Mouse (Mus musculus) hindbrain, embryonic 14.5 days (tissue): ENCODE results near the gene Sema3e. TPM values are rescaled to one million over a fixed set of nuclear protein-coding genes. Genes with fewer than 3 reads are reported as not detected.

Source experiments
- ATAC-seq: fragments of 200-750 bp; cut with Nextera tagmentation; 2 replicates; pipeline ENCODE4 v1.8.0; 2017; ENCODE audit warnings: moderate number of reproducible peaks, mild to moderate bottlenecking, moderate TSS enrichment, moderate library complexity; ENCODE audit not compliant: low FRiP score
- DNase-seq: peaks from one replicate; pipeline ENCODE4 v3.0.0-alpha.2; 2015; ENCODE audit warnings: low spot score
- H3K27ac ChIP-seq: fragments of 300-500 bp; sonication (generic); 2 replicates; pipeline ENCODE4 v1.5.1; 2014; ENCODE audit warnings: mild to moderate bottlenecking, moderate library complexity
- H3K27me3 ChIP-seq: fragments of 300-500 bp; sonication (generic); 2 replicates; pipeline ENCODE4 v1.6.1; 2014; ENCODE audit warnings: mild to moderate bottlenecking, low read length, mixed read lengths; ENCODE audit not compliant: control insufficient read depth, insufficient read depth
- H3K36me3 ChIP-seq: fragments of 300-500 bp; sonication (generic); replicated peaks from 2 replicates; pipeline ENCODE4 v1.6.1; 2014; ENCODE audit not compliant: control insufficient read depth, insufficient read depth
- H3K4me1 ChIP-seq: fragments of 300-500 bp; sonication (generic); replicated peaks from 2 replicates; pipeline ENCODE4 v1.6.1; 2014; ENCODE audit warnings: antibody characterized with exemption, low read length, mixed read lengths; ENCODE audit not compliant: control insufficient read depth, insufficient read depth
- H3K4me2 ChIP-seq: fragments of 300-500 bp; sonication (generic); replicated peaks from 2 replicates; pipeline ENCODE4 v1.6.1; 2014; ENCODE audit warnings: mild to moderate bottlenecking, moderate library complexity
- H3K4me3 ChIP-seq: fragments of 300-500 bp; sonication (generic); replicated peaks from 2 replicates; pipeline ENCODE4 v1.5.1; 2014; ENCODE audit warnings: mild to moderate bottlenecking, low read length
- H3K9ac ChIP-seq: fragments of 300-500 bp; sonication (generic); 2 replicates; pipeline ENCODE4 v1.6.1; 2014
- H3K9me3 ChIP-seq: fragments of 300-500 bp; sonication (generic); 2 replicates; pipeline ENCODE4 v1.6.1; 2016; ENCODE audit warnings: low read length; ENCODE audit not compliant: control insufficient read depth
- WGBS: fragments of 180-500 bp; shearing (Covaris S2); extraction: QIAGEN DNeasy Blood & Tissue Kit; methylation state at CpG from one replicate; pipeline ENCODE4 v1.1.7; 2014; 5-methylcytosine and 5-hydroxymethylcytosine counted together
- polyA plus RNA-seq: library from polyadenylated mRNA; unstranded; fragments of >200 nt; fragmentation: Nextera tagmentation; extraction: Ambion mirVana; gene quantifications from 2 replicates; pipeline ENCODE4 v1.2.1, GENCODE M21; 2014

Sema3e gene
- polyA plus RNA-seq, 1 experiment from 2014 or later = 5.5 TPM

GRCm38 (mm10) chr5:14107365-14107764, 82.3 kb downstream of the Sema3e start:
- ATAC-seq = no peak

GRCm38 (mm10) chr5:14109001-14109400, 83.9 kb downstream of the Sema3e start:
- no peak for ATAC-seq
- Histone ChIP-seq H3K9ac (no peak overlapping the region), H3K4me1 (no peaks in the 10 kb centered on the region), H3K9me3 (no peaks in the 10 kb centered on the region), H3K4me3 (no peak overlapping the region), H3K27me3 (no peaks in the 10 kb centered on the region), H3K36me3 (no peaks in the 10 kb centered on the region), H3K4me2 (no peak overlapping the region), H3K27ac (no peak overlapping the region)
- no peak for DNase-seq
- 75% methylated on average over 4 of the region's 4 CpGs for WGBS

More at GRCm38 (mm10) chr5:14107365-14107764, 82.3 kb downstream of the Sema3e start:
- Histone ChIP-seq H3K9ac (no peak overlapping the region), H3K27ac (no peak overlapping the region), H3K4me1 (no peaks in the 10 kb centered on the region), H3K4me3 (no peak overlapping the region), H3K4me2 (no peak overlapping the region), H3K36me3 (no peaks in the 10 kb centered on the region), H3K27me3 (no peaks in the 10 kb centered on the region), H3K9me3 (no peaks in the 10 kb centered on the region)
- DNase-seq = no peak
- 77% methylated on average over 4 of the region's 4 CpGs for WGBS

GRCm38 (mm10) chr5:14111401-14111800, 86.3 kb downstream of the Sema3e start:
- no peaks in the 10 kb centered on the region for H3K4me1 ChIP-seq
- H3K9ac ChIP-seq = no peak overlapping the region
- no peak overlapping the region for H3K4me2 ChIP-seq
- ATAC-seq (no peak), DNase-seq (no peak)
- no peaks in the 10 kb centered on the region for H3K9me3 ChIP-seq
- no peak overlapping the region for H3K27ac ChIP-seq
- no peaks in the 10 kb centered on the region for H3K27me3 ChIP-seq
- H3K4me3 ChIP-seq = no peak overlapping the region
- WGBS = 87% methylated on average over 4 of the region's 4 CpGs
- H3K36me3 ChIP-seq = no peaks in the 10 kb centered on the region

- no peak overlapping the region for H3K4me3 ChIP-seq
- no peak overlapping the region for H3K9ac ChIP-seq
- no peaks in the 10 kb centered on the region for H3K27me3 ChIP-seq
- WGBS = 70% methylated on average over 5 of the region's 5 CpGs
- no peak for DNase-seq
- H3K27ac ChIP-seq = no peak overlapping the region
- H3K36me3 ChIP-seq = no peaks in the 10 kb centered on the region
- H3K4me1 ChIP-seq = no peaks in the 10 kb centered on the region
- H3K4me2 ChIP-seq = no peak overlapping the region
- no peaks in the 10 kb centered on the region for H3K9me3 ChIP-seq
- no peak for ATAC-seq
Observed at GRCm38 (mm10) chr5:14121902-14122301, 96.8 kb downstream of the Sema3e start.

- Histone ChIP-seq H3K4me2 (no peak overlapping the region), H3K27me3 (no peaks in the 10 kb centered on the region), H3K9me3 (no peaks in the 10 kb centered on the region), H3K27ac (no peak overlapping the region), H3K36me3 (no peaks in the 10 kb centered on the region), H3K9ac (no peak overlapping the region), H3K4me3 (no peak overlapping the region), H3K4me1 (no peaks in the 10 kb centered on the region)
- ATAC-seq (no peak), DNase-seq (no peak)
- 62% methylated on average over 1 of the region's 1 CpGs for WGBS
Observed at GRCm38 (mm10) chr5:14126591-14126990, 101.5 kb downstream of the Sema3e start.

- no peak overlapping the region for H3K4me3 ChIP-seq
- no peaks in the 10 kb centered on the region for H3K36me3 ChIP-seq
- H3K4me2 ChIP-seq = no peak overlapping the region
- 73% methylated on average over 8 of the region's 8 CpGs for WGBS
- no peaks in the 10 kb centered on the region for H3K9me3 ChIP-seq
- H3K27me3 ChIP-seq = no peaks in the 10 kb centered on the region
- no peak overlapping the region for H3K27ac ChIP-seq
- H3K9ac ChIP-seq = no peak overlapping the region
- H3K4me1 ChIP-seq = no peaks in the 10 kb centered on the region
- ATAC-seq (no peak), DNase-seq (no peak)
Observed at GRCm38 (mm10) chr5:14135929-14136328, 110.9 kb downstream of the Sema3e start.

- H3K4me2 ChIP-seq = no peak overlapping the region
- H3K4me3 ChIP-seq = no peak overlapping the region
- ATAC-seq (no peak), DNase-seq (no peak)
- no peaks in the 10 kb centered on the region for H3K27me3 ChIP-seq
- no peak overlapping the region for H3K27ac ChIP-seq
- H3K9ac ChIP-seq = no peak overlapping the region
- no peaks in the 10 kb centered on the region for H3K36me3 ChIP-seq
- no peaks in the 10 kb centered on the region for H3K9me3 ChIP-seq
- no peaks in the 10 kb centered on the region for H3K4me1 ChIP-seq
- WGBS = 87% methylated on average over 1 of the region's 1 CpGs
Observed at GRCm38 (mm10) chr5:14138725-14139124, 113.6 kb downstream of the Sema3e start.

GRCm38 (mm10) chr5:14162579-14162978, 137.5 kb downstream of the Sema3e start:
- no peak overlapping the region for H3K4me3 ChIP-seq
- no peak overlapping the region for H3K4me2 ChIP-seq
- WGBS = 57% methylated on average over 5 of the region's 5 CpGs
- no peaks in the 10 kb centered on the region for H3K27me3 ChIP-seq
- H3K9ac ChIP-seq = no peak overlapping the region
- no peaks in the 10 kb centered on the region for H3K36me3 ChIP-seq
- H3K27ac ChIP-seq = no peak overlapping the region
- no peaks in the 10 kb centered on the region for H3K4me1 ChIP-seq
- ATAC-seq (peak; percentile 62; the same call in 1 of the 2 replicates), DNase-seq (no peak)
- no peaks in the 10 kb centered on the region for H3K9me3 ChIP-seq

GRCm38 (mm10) chr5:14163280-14163679, 138.2 kb downstream of the Sema3e start:
- DNase-seq = peak; percentile 42
- Histone ChIP-seq H3K36me3 (no peaks in the 10 kb centered on the region), H3K27me3 (no peaks in the 10 kb centered on the region), H3K4me1 (no peaks in the 10 kb centered on the region), H3K9ac (no peak overlapping the region), H3K4me3 (no peak overlapping the region), H3K27ac (no peak overlapping the region), H3K4me2 (no peak overlapping the region), H3K9me3 (no peaks in the 10 kb centered on the region)
- ATAC-seq = peak; percentile 74; the same call in 1 of the 2 replicates
- WGBS = 76% methylated on average over 3 of the region's 3 CpGs

- no peaks in the 10 kb centered on the region for H3K9me3 ChIP-seq
- DNase-seq = no peak
- ATAC-seq = no peak
- no peak overlapping the region for H3K4me2 ChIP-seq
- no peaks in the 10 kb centered on the region for H3K36me3 ChIP-seq
- H3K27me3 ChIP-seq = no peaks in the 10 kb centered on the region
- H3K4me3 ChIP-seq = no peak overlapping the region
- no peak overlapping the region for H3K9ac ChIP-seq
- no peak overlapping the region for H3K27ac ChIP-seq
- H3K4me1 ChIP-seq = no peaks in the 10 kb centered on the region
- 65% methylated on average over 3 of the region's 3 CpGs for WGBS
Observed at GRCm38 (mm10) chr5:14167776-14168175, 142.7 kb downstream of the Sema3e start.
